Mouse (Mus musculus) brain, embryonic 14.5 days (tissue): ENCODE results near the gene Trim44. TPM values are rescaled to one million over a fixed set of nuclear protein-coding genes. Genes with fewer than 3 reads are reported as not detected.

Experiments used
- DNase-seq: peaks from one replicate; pipeline ENCODE4 v3.0.0-alpha.2; 2011; ENCODE audit warnings: low read depth
- CTCF ChIP-seq: fragments of 200-500 bp; IDR thresholded peaks from 2 replicates; pipeline ENCODE4 v1.5.1; 2012; ENCODE audit warnings: inconsistent platforms, mild to moderate bottlenecking, moderate library complexity, borderline replicate concordance; ENCODE audit not compliant: insufficient read depth, insufficient read length; ENCODE audit errors: extremely low read depth
- POLR2A ChIP-seq: fragments of 200-500 bp; IDR thresholded peaks from 2 replicates; pipeline ENCODE4 v1.6.1; 2012; ENCODE audit warnings: mild to moderate bottlenecking, inconsistent platforms, borderline replicate concordance; ENCODE audit not compliant: poor library complexity, insufficient read depth, insufficient read length, severe bottlenecking; ENCODE audit errors: extremely low read depth
- polyA plus RNA-seq: library from polyadenylated mRNA; depleted of rRNA; stranded (reverse); fragments of >200 nt; gene quantifications from 2 replicates; pipeline ENCODE4 v1.2.3, GENCODE M21; 2012

The Trim44 gene
- polyA plus RNA-seq, 1 experiment, result 110 TPM

DNA sequence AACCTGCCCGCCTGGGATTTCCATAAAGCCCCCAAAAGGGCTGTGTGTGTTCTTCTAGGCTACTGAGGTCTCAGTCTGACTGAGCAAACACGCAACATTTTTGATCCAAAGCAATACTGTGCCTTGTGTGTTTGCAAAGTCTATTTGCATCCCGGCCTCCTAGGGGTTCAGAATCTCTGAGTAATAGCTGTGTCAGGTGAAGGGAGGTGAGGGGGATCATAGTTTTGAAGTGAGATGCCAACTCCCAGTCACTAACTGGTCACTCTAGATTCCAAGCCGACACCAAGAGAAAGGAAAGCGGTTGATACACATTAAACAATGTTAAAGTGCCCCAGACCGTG lies 6.3 kb downstream of the Trim44 start:
- TF ChIP-seq CTCF, result no peak
- TF ChIP-seq POLR2A, result no peak
- no peak for DNase-seq

- DNase-seq, result peak; percentile 95
- TF ChIP-seq CTCF, result no peak
- 0 out of 2 replicates have a peak, but pooled peaks have one; percentile 19 for TF ChIP-seq POLR2A
Measured at GRCm38 (mm10) chr2:102400605-102401351, 6.8 kb downstream of the Trim44 start.

DNA sequence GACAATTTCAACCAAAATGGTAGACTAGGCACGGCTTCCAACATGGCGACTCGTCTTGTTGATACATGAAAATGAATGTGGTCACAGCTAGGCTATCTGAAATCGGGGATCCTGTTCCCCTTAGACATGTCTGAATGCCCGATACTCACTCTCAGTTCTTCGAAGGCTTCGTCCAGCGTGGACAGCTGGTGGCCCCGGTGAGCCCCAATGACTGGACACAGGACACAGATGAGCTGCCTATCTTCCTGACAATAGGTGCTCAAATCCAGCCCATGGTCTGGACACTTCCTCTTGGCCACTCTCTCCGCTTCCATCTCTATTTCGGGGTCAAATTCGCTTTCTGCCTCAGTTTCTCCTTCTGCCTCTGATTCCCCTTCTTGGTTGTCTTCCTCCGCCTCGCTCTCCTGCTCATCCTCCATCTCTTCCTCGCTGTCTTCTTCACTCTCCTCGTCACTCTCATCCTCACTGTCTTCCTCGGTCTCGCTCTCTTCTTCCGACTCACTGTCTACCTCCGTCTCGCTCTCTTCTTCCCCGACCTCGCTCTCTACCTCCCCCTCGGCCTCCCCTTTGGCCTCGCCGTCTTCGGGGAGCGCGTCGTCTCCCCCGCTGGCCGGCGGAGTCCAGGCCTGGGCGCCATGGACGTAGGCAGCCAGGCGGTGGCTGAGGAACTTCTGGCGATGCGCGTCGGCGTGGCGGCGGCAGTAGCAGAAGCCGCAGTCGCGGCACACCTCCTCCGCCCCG lies 7.6 kb downstream of the Trim44 start:
- no peak for DNase-seq

GRCm38 (mm10) chr2:102396493-102396892 lies 11.1 kb downstream of the Trim44 start:
- TF ChIP-seq CTCF, result no peak
- DNase-seq, result no peak

More for the DNA sequence above, 7.6 kb downstream of the Trim44 start:
- TF ChIP-seq POLR2A (no peak), CTCF (no peak)

GRCm38 (mm10) chr2:102393457-102393856 lies 14.2 kb downstream of the Trim44 start:
- no peak for DNase-seq
- no peak for TF ChIP-seq CTCF
- no peak for TF ChIP-seq POLR2A

DNA sequence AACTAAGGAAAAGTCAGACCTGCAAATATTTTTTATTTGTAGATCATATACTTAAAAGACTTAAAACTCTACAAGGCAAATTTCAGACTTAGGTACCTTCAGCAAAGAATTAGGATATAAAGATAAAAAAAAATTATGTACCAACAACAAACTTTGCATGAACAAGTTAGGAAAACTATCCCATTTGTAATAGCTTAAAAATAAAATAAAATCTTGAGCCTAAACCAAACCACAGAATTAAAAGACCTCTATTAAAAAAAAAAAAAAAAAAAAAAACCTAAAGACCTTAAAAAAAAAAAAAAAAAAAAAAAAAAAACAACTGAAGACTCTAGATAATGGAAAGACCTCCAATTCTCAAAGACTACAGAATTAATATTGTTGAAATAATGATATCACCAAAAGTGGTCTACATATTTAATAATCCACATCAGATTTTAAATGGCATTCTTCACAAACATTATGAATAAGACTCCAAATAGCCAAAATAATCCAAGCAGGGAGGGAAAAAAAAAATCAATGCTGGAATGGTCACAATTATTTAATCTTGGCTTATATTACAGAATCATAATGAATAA lies 22.2 kb downstream of the Trim44 start:
- no peak for DNase-seq
- TF ChIP-seq POLR2A, result no peak
- no peak for TF ChIP-seq CTCF

DNA sequence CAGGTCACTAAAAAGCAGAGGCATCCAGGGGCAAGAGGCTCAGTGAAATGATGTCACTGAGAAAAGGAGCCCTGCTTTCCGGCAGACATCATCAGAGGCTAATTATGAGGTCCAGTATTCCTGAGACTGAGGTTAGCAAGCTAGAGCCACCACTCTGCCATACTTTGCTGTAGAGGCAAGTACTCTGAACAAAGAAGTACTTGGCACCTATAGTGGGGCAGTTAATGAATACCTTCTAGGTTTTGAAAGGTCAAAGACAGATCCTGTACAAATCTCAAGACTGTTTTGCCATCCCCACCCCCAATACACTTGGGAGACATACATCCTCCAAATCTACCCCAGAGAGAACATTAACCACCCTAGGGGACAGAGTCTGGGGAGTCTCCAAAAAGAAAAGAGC lies 23.1 kb downstream of the Trim44 start:
- TF ChIP-seq POLR2A (no peak), CTCF (no peak)
- DNase-seq, result no peak

DNA sequence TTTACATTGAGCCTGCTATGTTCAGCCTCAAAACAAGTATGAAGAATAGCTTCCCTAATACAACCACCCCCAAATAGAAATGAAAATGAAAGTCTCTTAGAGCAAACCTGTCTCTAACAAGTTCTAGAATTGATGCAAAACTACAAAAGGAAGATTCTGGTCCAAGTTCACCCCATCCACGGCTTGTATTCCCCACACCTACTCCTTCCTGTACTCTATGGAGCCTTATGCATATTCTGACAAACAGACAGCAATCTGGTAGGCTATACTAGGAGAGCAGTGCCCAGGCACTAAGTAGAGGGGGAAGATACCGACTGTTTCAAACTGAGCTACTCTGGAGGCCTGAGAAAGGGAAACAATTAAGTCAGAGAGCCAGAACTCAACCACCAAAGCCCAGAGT lies 23.6 kb downstream of the Trim44 start:
- no peak for DNase-seq
- TF ChIP-seq POLR2A (no peak), CTCF (no peak)

- no peak for DNase-seq
- TF ChIP-seq POLR2A, result no peak
- no peak for TF ChIP-seq CTCF
Measured at GRCm38 (mm10) chr2:102383069-102383834, 24.4 kb downstream of the Trim44 start.

- DNase-seq, result no peak
- no peak for TF ChIP-seq POLR2A
- no peak for TF ChIP-seq CTCF
Measured at GRCm38 (mm10) chr2:102382519-102382918, 25.1 kb downstream of the Trim44 start.

DNA sequence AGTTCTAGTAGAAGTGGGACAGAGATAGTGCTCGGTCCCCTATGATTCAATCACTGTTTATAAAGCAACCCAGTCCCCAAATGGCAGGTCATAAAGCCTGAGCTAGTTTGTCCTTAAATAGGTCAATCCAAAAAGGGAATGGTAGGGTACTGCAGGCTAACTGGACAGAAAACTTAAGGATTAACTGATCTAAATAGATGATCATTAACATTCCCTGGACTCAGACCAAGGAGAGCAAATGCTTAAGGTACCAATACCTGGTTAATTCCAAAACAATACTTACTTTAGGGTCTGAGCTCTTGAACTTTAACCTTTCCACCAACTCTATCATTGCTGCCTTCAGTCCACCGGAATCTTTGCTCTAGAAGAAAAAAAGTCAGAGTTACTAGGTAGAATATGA lies 27.0 kb downstream of the Trim44 start:
- DNase-seq, result no peak

More for the DNA sequence above, 27.0 kb downstream of the Trim44 start:
- TF ChIP-seq CTCF (no peak), POLR2A (no peak)
